Mouse (Mus musculus): ENCODE measurements at regions not wholly inside any gene's neighbourhood (a gene's known extent, or its start where the extent isn't known, plus 50 kb on each side); places are given as distances from the start of the nearest gene placed in this dataset.

- no peaks in the 10 kb centered on the region for H3K79me2 ChIP-seq (ENCODE audit: control insufficient read depth, insufficient read depth, low read length)
- no peaks in the 10 kb centered on the region for H3K4me1 ChIP-seq (ENCODE audit: control insufficient read depth, insufficient read depth, low read length)
- no peak overlapping the region for H3K27ac ChIP-seq (replicated peaks; ENCODE audit: insufficient read depth, low read depth, low read length)
- TF ChIP-seq CTCF (IDR thresholded peaks at IDR 0.05; ENCODE audit: low read depth, low read length) (no peak), POLR2A (IDR thresholded peaks at IDR 0.05; ENCODE audit: extremely low read depth, insufficient read depth, low read length) (no peak)
- H3K27me3 ChIP-seq (ENCODE audit: control insufficient read depth, insufficient read depth, low read length): no peaks in the 10 kb centered on the region
- WGBS: 87% methylated on average over 3 of the region's 3 CpGs
- no peaks in the 10 kb centered on the region for H3K36me3 ChIP-seq (ENCODE audit: control insufficient read depth, insufficient read depth, low read length)
- H3K9ac ChIP-seq (ENCODE audit: low read depth, low read length): no peak overlapping the region
- no peak overlapping the region for H3K4me3 ChIP-seq (ENCODE audit: insufficient read depth, low read depth, low read length)
- no peak for DNase-seq (ENCODE audit: extremely low read depth, low read depth, low spot score)
Measured at GRCm38 (mm10) chr1:157756977-157757376, 250.4 kb downstream of the Sec16b start.

GRCm38 (mm10) chr1:157758337-157758736, 251.8 kb downstream of the Sec16b start:
- TF ChIP-seq POLR2A (IDR thresholded peaks at IDR 0.05; ENCODE audit: extremely low read depth, insufficient read depth, low read length): no peak
- Histone ChIP-seq H3K9ac (ENCODE audit: low read depth, low read length) (no peak overlapping the region), H3K27ac (replicated peaks; ENCODE audit: insufficient read depth, low read depth, low read length) (no peak overlapping the region), H3K27me3 (ENCODE audit: control insufficient read depth, insufficient read depth, low read length) (no peaks in the 10 kb centered on the region), H3K4me1 (ENCODE audit: control insufficient read depth, insufficient read depth, low read length) (no peaks in the 10 kb centered on the region), H3K79me2 (ENCODE audit: control insufficient read depth, insufficient read depth, low read length) (no peaks in the 10 kb centered on the region), H3K4me3 (ENCODE audit: insufficient read depth, low read depth, low read length) (no peak overlapping the region), H3K36me3 (ENCODE audit: control insufficient read depth, insufficient read depth, low read length) (no peaks in the 10 kb centered on the region)
- DNase-seq (ENCODE audit: extremely low read depth, low read depth, low spot score): no peak
- 96% methylated on average over 1 of the region's 1 CpGs for WGBS

GRCm38 (mm10) chr1:157768201-157768600, 261.7 kb downstream of the Sec16b start:
- TF ChIP-seq CTCF (IDR thresholded peaks at IDR 0.05; ENCODE audit: low read depth, low read length) (no peak), POLR2A (IDR thresholded peaks at IDR 0.05; ENCODE audit: extremely low read depth, insufficient read depth, low read length) (no peak)
- no peaks in the 10 kb centered on the region for H3K79me2 ChIP-seq (ENCODE audit: control insufficient read depth, insufficient read depth, low read length)
- H3K27ac ChIP-seq (replicated peaks; ENCODE audit: insufficient read depth, low read depth, low read length): no peak overlapping the region
- no peaks in the 10 kb centered on the region for H3K4me1 ChIP-seq (ENCODE audit: control insufficient read depth, insufficient read depth, low read length)
- H3K36me3 ChIP-seq (ENCODE audit: control insufficient read depth, insufficient read depth, low read length): no peaks in the 10 kb centered on the region
- DNase-seq (ENCODE audit: extremely low read depth, low read depth, low spot score): no peak
- no peaks in the 10 kb centered on the region for H3K27me3 ChIP-seq (ENCODE audit: control insufficient read depth, insufficient read depth, low read length)
- no peak overlapping the region for H3K9ac ChIP-seq (ENCODE audit: low read depth, low read length)
- H3K4me3 ChIP-seq (ENCODE audit: insufficient read depth, low read depth, low read length): no peak overlapping the region
- 36% methylated on average over 6 of the region's 6 CpGs for WGBS

- no peaks in the 10 kb centered on the region for H3K27me3 ChIP-seq (ENCODE audit: control insufficient read depth, insufficient read depth, low read length)
- H3K36me3 ChIP-seq (ENCODE audit: control insufficient read depth, insufficient read depth, low read length): no peaks in the 10 kb centered on the region
- H3K79me2 ChIP-seq (ENCODE audit: control insufficient read depth, insufficient read depth, low read length): no peaks in the 10 kb centered on the region
- TF ChIP-seq CTCF (IDR thresholded peaks at IDR 0.05; ENCODE audit: low read depth, low read length) (no peak), POLR2A (IDR thresholded peaks at IDR 0.05; ENCODE audit: extremely low read depth, insufficient read depth, low read length) (no peak)
- H3K9ac ChIP-seq (ENCODE audit: low read depth, low read length): no peak overlapping the region
- 84% methylated on average over 7 of the region's 7 CpGs for WGBS
- no peaks in the 10 kb centered on the region for H3K4me1 ChIP-seq (ENCODE audit: control insufficient read depth, insufficient read depth, low read length)
- DNase-seq (ENCODE audit: extremely low read depth, low read depth, low spot score): no peak
- H3K27ac ChIP-seq (replicated peaks; ENCODE audit: insufficient read depth, low read depth, low read length): no peak overlapping the region
- no peak overlapping the region for H3K4me3 ChIP-seq (ENCODE audit: insufficient read depth, low read depth, low read length)
Measured at GRCm38 (mm10) chr1:157797711-157798110, 291.2 kb downstream of the Sec16b start.

GRCm38 (mm10) chr1:157798561-157799553, 292.3 kb downstream of the Sec16b start:
- no peaks in the 10 kb centered on the region for H3K27me3 ChIP-seq (ENCODE audit: control insufficient read depth, insufficient read depth, low read length)
- DNase-seq (ENCODE audit: extremely low read depth, low read depth, low spot score): no peak
- no peaks in the 10 kb centered on the region for H3K4me1 ChIP-seq (ENCODE audit: control insufficient read depth, insufficient read depth, low read length)
- WGBS: 65% methylated on average over 21 of the region's 21 CpGs
- no peaks in the 10 kb centered on the region for H3K36me3 ChIP-seq (ENCODE audit: control insufficient read depth, insufficient read depth, low read length)
- H3K79me2 ChIP-seq (ENCODE audit: control insufficient read depth, insufficient read depth, low read length): no peaks in the 10 kb centered on the region
- H3K4me3 ChIP-seq (ENCODE audit: insufficient read depth, low read depth, low read length): no peak overlapping the region
- no peak overlapping the region for H3K27ac ChIP-seq (replicated peaks; ENCODE audit: insufficient read depth, low read depth, low read length)
- no peak for TF ChIP-seq POLR2A (IDR thresholded peaks at IDR 0.05; ENCODE audit: extremely low read depth, insufficient read depth, low read length)
- TF ChIP-seq CTCF (IDR thresholded peaks at IDR 0.05; ENCODE audit: low read depth, low read length): no peak
- H3K9ac ChIP-seq (ENCODE audit: low read depth, low read length): no peak overlapping the region

- H3K4me3 ChIP-seq (ENCODE audit: insufficient read depth, low read depth, low read length): no peak overlapping the region
- no peaks in the 10 kb centered on the region for H3K36me3 ChIP-seq (ENCODE audit: control insufficient read depth, insufficient read depth, low read length)
- H3K79me2 ChIP-seq (ENCODE audit: control insufficient read depth, insufficient read depth, low read length): no peaks in the 10 kb centered on the region
- no peaks in the 10 kb centered on the region for H3K4me1 ChIP-seq (ENCODE audit: control insufficient read depth, insufficient read depth, low read length)
- H3K27ac ChIP-seq (replicated peaks; ENCODE audit: insufficient read depth, low read depth, low read length): no peak overlapping the region
- no peak for TF ChIP-seq CTCF (IDR thresholded peaks at IDR 0.05; ENCODE audit: low read depth, low read length)
- TF ChIP-seq POLR2A (IDR thresholded peaks at IDR 0.05; ENCODE audit: extremely low read depth, insufficient read depth, low read length): no peak
- H3K27me3 ChIP-seq (ENCODE audit: control insufficient read depth, insufficient read depth, low read length): no peaks in the 10 kb centered on the region
- no peak for DNase-seq (ENCODE audit: extremely low read depth, low read depth, low spot score)
- 77% methylated on average over 3 of the region's 3 CpGs for WGBS
- no peak overlapping the region for H3K9ac ChIP-seq (ENCODE audit: low read depth, low read length)
Measured at GRCm38 (mm10) chr1:157801151-157801550, 294.6 kb downstream of the Sec16b start.

Data from liver, adult 2 months (tissue).